Mouse (Mus musculus) G1E-ER4 (cell line): ENCODE results near the gene Hebp2. TPM values are rescaled to one million over a fixed set of nuclear protein-coding genes. Genes with fewer than 3 reads are reported as not detected.

ENCODE experiments used
- GATA1 ChIP-seq: IDR thresholded peaks from one replicate; pipeline ENCODE4 v1.8.0; 2012; ENCODE audit warnings: low read length, inconsistent platforms
- polyA plus RNA-seq: library from polyadenylated mRNA; stranded (reverse); fragments of >175 nt; gene quantifications from 2 replicates; pipeline ENCODE4 v1.2.3, GENCODE M21; 2012

Hebp2 gene
- polyA plus RNA-seq, 1 experiment = not detected

GRCm38 (mm10) chr10:18526184-18526850 is 19.6 kb downstream of the Hebp2 start:
- no peak for TF ChIP-seq GATA1

DNA sequence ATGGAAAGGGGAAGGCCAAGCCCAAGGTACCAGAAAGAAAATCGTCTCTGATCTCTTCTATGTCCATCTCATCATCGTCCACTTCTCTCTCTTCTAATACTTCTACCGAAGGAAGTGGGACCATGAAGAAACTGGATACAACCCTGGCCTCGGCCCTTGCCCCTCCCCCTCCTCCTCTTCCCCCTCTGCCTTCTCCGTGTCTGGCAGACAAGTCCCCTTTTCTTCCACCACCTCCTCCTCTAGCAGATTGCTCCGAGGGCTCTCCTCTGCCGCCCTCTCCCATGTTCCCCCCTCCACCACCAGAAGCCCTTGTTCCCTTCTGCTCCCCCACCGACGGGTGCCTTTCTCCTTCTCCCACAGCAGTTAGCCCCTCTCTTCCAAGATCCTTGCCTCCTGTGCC is 20.1 kb downstream of the Hebp2 start:
- TF ChIP-seq GATA1 = no peak

GRCm38 (mm10) chr10:18525311-18525710 is 20.6 kb downstream of the Hebp2 start:
- no peak for TF ChIP-seq GATA1

GRCm38 (mm10) chr10:18522556-18522955 is 23.3 kb downstream of the Hebp2 start:
- no peak for TF ChIP-seq GATA1

DNA sequence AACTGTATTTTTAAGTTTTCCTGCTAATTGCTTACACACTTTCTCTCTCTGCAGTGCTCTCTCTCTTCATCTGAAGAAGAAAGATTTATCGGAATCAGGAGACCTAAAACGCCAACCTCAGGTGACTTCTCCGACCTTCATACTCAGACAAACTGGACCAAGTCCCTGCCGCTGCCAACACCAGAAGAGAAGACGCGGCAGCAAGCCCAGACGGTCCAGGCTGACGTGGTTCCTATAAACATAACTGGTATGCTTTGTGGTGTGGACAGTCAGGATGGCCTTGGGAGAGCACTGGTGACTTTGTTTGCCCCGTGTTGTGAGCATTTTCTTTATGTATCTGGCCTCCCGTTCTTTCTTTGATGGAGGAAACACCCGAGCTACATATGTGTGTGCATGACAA is 34.4 kb downstream of the Hebp2 start:
- no peak for TF ChIP-seq GATA1

DNA sequence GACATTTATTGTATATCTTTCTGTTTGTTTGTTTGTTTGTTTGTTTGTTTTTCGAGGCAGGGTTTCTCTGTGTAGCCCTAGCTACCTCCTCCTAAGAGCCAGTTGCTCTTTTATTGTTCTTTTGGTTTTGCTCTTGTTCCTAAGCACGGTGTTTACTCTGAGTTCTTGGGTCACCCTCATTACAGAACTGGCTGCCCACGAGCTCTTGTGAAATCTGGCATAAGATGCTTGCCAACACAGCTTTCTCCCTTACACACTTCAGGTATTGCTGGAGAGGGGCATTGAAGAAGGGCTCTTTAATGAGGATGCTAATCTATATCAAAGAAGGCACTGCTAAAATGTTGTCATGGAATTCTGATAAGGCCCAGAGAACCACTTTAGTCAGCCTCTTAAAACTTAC is 35.2 kb downstream of the Hebp2 start:
- TF ChIP-seq GATA1 = no peak

DNA sequence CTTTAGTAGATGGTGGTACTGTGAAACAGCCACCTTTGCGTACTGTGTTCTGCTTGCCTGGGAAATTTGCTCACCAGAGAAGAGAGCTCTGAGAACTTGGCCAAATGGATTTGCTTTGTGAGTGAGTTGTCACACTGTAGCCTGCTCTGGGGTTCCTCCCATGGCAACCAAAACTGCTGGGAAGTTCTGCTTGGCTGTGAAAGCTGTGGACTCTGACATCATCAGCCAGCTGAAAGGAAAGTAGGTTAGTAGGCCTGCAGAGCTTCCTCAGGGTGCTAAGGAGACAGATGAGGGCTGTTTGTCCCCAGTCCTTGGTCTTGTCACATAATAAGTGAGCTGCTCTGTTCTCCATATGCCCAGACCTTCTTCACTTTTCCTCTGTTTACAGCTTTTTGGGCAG is 37.3 kb downstream of the Hebp2 start:
- TF ChIP-seq GATA1 = no peak

GRCm38 (mm10) chr10:18507869-18508473 is 37.9 kb downstream of the Hebp2 start:
- TF ChIP-seq GATA1 = no peak

DNA sequence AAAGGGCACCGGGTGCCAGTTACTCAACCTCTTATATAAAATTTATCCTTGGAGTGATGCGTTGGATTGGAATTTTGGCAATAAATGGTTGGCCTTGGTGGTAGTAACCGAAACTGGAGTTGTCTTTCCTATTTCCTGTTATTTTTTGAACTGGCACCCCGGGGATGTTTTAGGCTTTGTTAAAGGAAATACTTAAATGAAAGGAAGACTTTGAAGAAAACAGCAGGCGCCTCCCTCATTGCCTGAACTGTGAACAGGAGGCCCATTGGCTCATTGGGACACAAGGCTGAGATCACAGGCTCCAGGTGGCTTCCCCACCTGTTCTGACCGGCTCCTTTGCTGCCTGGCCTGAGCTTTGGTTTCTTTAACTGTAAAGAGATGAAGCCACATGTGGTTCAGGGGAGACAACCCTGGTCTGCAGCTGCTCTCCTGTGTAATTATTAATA is 39.4 kb downstream of the Hebp2 start:
- no peak for TF ChIP-seq GATA1

- no peak for TF ChIP-seq GATA1
These were observed 40.2 kb downstream of the Hebp2 start for GRCm38 (mm10) chr10:18505690-18506089.

DNA sequence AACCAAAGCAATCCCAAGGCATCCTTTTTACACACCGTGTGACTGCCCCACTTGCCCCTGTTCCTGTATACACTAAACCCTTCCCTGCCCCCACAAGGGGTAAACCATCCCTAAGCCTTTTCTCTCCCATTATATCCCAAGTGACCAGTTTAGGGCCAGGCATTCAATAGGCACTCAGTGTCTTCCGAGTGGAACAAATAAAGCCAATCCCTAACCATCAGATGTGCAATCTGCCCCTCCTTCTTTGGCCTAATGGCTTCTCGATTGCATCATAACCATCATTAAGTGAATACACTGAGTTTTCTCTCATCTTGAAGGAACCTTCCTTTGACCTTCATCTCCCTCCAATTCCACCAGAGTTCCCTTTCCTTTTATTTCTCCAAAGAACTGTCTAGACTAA is 43.9 kb downstream of the Hebp2 start:
- TF ChIP-seq GATA1 = no peak

- no peak for TF ChIP-seq GATA1
These were observed 48.8 kb downstream of the Hebp2 start for GRCm38 (mm10) chr10:18497066-18497465.

DNA sequence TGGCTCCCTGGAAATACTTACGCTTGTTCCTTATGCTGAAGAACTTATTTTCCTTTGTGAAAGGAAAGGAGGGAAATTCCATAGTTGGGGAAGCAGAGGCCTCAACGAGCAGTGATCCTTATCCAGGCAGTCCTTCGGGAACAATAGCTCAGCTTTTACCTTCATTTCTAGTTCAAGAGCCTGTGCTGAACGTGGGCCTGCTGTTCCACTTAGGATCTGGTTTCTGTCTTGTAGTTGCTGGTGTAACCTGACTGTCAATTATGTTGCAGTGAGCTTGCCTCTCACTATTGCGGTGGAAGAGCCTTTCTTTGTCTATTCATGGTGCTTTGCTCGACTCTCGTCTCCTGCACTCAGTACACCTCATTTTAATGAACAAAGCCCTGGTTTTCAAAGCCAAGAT is 51.6 kb downstream of the Hebp2 start:
- no peak for TF ChIP-seq GATA1

DNA sequence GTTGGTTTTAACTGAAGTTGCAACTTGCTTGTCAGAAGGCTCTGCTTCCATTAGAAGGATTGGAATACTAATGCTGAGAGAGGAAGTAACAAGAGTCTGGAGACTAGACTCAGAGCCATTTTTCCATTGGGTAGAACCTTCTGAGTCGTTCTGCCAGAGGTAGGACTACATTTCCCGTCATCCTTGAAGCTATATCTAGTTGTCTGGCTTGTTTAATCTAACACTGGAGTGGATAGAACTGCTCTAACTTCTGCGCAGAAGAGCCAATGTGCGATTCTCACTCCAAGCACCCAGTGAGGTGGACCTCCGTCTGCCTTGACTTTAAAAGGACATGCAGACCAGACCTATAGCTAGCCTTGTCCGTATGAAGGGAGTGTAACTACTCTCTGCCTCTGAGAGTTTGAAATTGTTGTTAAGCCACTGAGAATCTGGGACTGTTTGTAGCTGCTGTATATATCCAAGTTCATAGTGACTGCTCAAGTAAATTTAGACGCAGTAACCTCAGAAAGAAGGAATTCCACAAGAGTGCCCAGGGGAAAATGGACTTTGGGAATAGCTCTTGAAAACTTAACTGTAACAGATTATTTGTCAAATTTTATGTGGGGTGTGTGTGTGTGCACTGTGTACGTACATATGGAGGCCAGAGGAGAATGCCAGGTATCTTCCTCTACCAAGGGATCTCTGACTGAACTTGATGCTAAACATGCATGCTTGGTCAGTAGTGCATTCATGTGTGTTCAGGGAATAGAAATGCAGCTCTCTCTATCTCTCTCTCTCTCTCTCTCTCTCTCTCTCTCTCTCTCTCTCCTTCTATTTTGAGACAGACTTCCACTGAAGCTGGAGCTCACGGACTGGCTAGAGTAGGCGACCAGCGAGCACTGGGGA is 52.6 kb downstream of the Hebp2 start:
- TF ChIP-seq GATA1 = no peak

GRCm38 (mm10) chr10:18491952-18492351 is 53.9 kb downstream of the Hebp2 start:
- no peak for TF ChIP-seq GATA1

DNA sequence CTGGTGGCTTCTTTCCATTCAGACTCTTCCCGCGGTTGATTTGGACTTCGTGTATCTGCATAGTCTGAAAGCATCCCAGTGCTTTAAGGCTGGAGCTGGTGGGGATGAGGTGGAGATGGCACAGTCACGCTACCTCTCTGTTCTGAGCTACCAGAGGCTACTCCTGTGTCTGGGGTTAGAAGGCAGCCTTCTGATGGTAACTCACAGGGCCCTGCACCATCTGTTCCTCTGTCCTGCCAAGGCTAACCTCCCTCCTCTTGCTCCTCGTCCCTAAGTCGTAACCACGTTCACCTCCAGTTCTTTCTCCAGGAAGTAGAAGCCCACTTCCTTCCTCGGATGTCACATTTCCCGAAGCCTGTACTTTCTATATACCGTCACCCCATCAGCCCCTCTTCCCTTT is 55.9 kb downstream of the Hebp2 start:
- TF ChIP-seq GATA1 = no peak

Other genes starting within 250 kb of the Hebp2 start
- gene Nhsl1, start 227.1 kb downstream of the Hebp2 start, polyA plus RNA-seq = not detected in 2 replicates
- gene Arfgef3, start 197.9 kb upstream of the Hebp2 start, polyA plus RNA-seq = not detected in 2 replicates
- not detected in 2 replicates for gene Gm4922, start 240.7 kb upstream of the Hebp2 start, polyA plus RNA-seq